8 mouse cellular contexts compared by ENCODE assay signal in genomic region chr11:82782197-82782596, GRCm38 (mm10). TPM values are rescaled to one million over a fixed set of nuclear protein-coding genes. Genes with fewer than 3 reads are reported as not detected.
A peak's percentile ranks its signal among the peaks of the same experiment; 100 is the strongest.
DNase-seq lines count a peak whose midpoint lies in the region; ATAC-seq and TF ChIP-seq lines count a peak whose summit lies in the region.

No protein-coding gene starts in this region.

- H3K9ac ChIP-seq in embryonic facial prominence, embryonic 14.5 days (ENCODE audit: low read depth, low read length): peak overlapping the region; percentile 96
- H3K9ac ChIP-seq in intestine, embryonic 16.5 days (ENCODE audit: low read depth, low read length): peak overlapping the region; percentile 97
- H3K9ac ChIP-seq in neural tube, embryonic 12.5 days: peak overlapping the region; percentile 94

- peak overlapping the region; percentile 65 for H3K4me2 ChIP-seq in embryonic facial prominence, embryonic 14.5 days (ENCODE audit: low read depth, low read length)
- peak overlapping the region; percentile 66 for H3K4me2 ChIP-seq in intestine, embryonic 16.5 days (ENCODE audit: low read depth, low read length)
- peak overlapping the region; percentile 61 for H3K4me2 ChIP-seq in neural tube, embryonic 12.5 days (replicated peaks)

- WGBS in embryonic facial prominence, embryonic 14.5 days: 42% methylated on average over 6 of the region's 6 CpGs
- WGBS in intestine, embryonic 16.5 days: 39% methylated on average over 6 of the region's 6 CpGs
- 52% methylated on average over 6 of the region's 6 CpGs for WGBS in neural tube, embryonic 12.5 days

- peaks cover 8% of the 10 kb centered on the region for H3K4me1 ChIP-seq in embryonic facial prominence, embryonic 14.5 days (ENCODE audit: control insufficient read depth, insufficient read depth, low read length)
- peaks cover 8% of the 10 kb centered on the region; the same call in 1 of the 2 replicates for H3K4me1 ChIP-seq in intestine, embryonic 16.5 days (ENCODE audit: control insufficient read depth, insufficient read depth, low read length)
- H3K4me1 ChIP-seq in neural tube, embryonic 12.5 days: peaks cover 14% of the 10 kb centered on the region

- peak overlapping the region; percentile 98 for H3K4me3 ChIP-seq in layer of hippocampus, adult 2 months
- peak overlapping the region; percentile 80 for H3K4me3 ChIP-seq in embryonic facial prominence, embryonic 14.5 days (ENCODE audit: low read depth, low read length)
- peak overlapping the region; percentile 92 for H3K4me3 ChIP-seq in intestine, embryonic 16.5 days (ENCODE audit: low read length)
- peak overlapping the region; percentile 86 for H3K4me3 ChIP-seq in neural tube, embryonic 12.5 days

- ATAC-seq in embryonic facial prominence, embryonic 14.5 days (ENCODE audit: low read depth): no peak
- no peak for ATAC-seq in intestine, embryonic 16.5 days
- ATAC-seq in neural tube, embryonic 12.5 days (ENCODE audit: low FRiP score, low read depth): no peak
- no peak for ATAC-seq in inflammation-experienced regulatory T-cells, adult 6 months

- H3K36me3 ChIP-seq in embryonic facial prominence, embryonic 14.5 days (ENCODE audit: control insufficient read depth, insufficient read depth, low read length): peaks cover 40% of the 10 kb centered on the region
- H3K36me3 ChIP-seq in intestine, embryonic 16.5 days (ENCODE audit: control insufficient read depth, insufficient read depth, low read length): 0 out of 2 replicates have a peak, but pooled peaks cover 5% of the 10 kb centered on the region
- peaks cover 39% of the 10 kb centered on the region for H3K36me3 ChIP-seq in neural tube, embryonic 12.5 days

- no peaks in the 10 kb centered on the region for H3K27me3 ChIP-seq in embryonic facial prominence, embryonic 14.5 days (replicated peaks; ENCODE audit: control insufficient read depth, insufficient read depth, low read length)
- H3K27me3 ChIP-seq in intestine, embryonic 16.5 days (replicated peaks; ENCODE audit: control insufficient read depth, insufficient read depth, low read length): no peaks in the 10 kb centered on the region
- H3K27me3 ChIP-seq in neural tube, embryonic 12.5 days (replicated peaks): no peaks in the 10 kb centered on the region

- no peak for DNase-seq in layer of hippocampus, adult 2 months (ENCODE audit: low spot score in 2 of 2)
- no peak for DNase-seq in layer of hippocampus, adult 9-11 months
- DNase-seq in embryonic facial prominence, embryonic 14.5 days (ENCODE audit: low spot score): no peak
- no peak for DNase-seq in ovary, postnatal 36 days (ENCODE audit: low spot score)
- DNase-seq in ovary, postnatal 10 days (ENCODE audit: low spot score): no peak

- no peaks in the 10 kb centered on the region for H3K9me3 ChIP-seq in embryonic facial prominence, embryonic 14.5 days (ENCODE audit: control insufficient read depth, low read length)
- no peaks in the 10 kb centered on the region for H3K9me3 ChIP-seq in intestine, embryonic 16.5 days (ENCODE audit: control insufficient read depth, low read length)
- no peaks in the 10 kb centered on the region for H3K9me3 ChIP-seq in neural tube, embryonic 12.5 days

- TF ChIP-seq CTCF in layer of hippocampus, adult 2 months (conservative IDR thresholded peaks at IDR 0.05): no peak

- peak overlapping the region; percentile 96 for H3K27ac ChIP-seq in layer of hippocampus, adult 2 months
- peak overlapping the region; percentile 98 for H3K27ac ChIP-seq in embryonic facial prominence, embryonic 14.5 days (replicated peaks; ENCODE audit: low read depth, low read length)
- H3K27ac ChIP-seq in intestine, embryonic 16.5 days (ENCODE audit: low read length): peak overlapping the region; percentile 95; the same call in 1 of the 2 replicates
- H3K27ac ChIP-seq in neural tube, embryonic 12.5 days: no peak overlapping the region

RNA-seq across cellular contexts. Expression of gene Lig3, which starts 1.3 kb away (rescaled TPM):
- 10 to 100 TPM; 25.3 to 25.7 TPM for total RNA-seq in layer of hippocampus, adult 2 months (2021)
- polyA plus RNA-seq in embryonic facial prominence, embryonic 14.5 days (2014; fragmentation: Nextera tagmentation; extraction: Ambion mirVana): 32.9 and 34.2 TPM in 2 replicates
- 17.3 and 18.0 TPM in 2 replicates for polyA plus RNA-seq in intestine, embryonic 16.5 days (2015; fragmentation: Nextera tagmentation; extraction: Ambion mirVana)
- 40.7 and 42.6 TPM in 2 replicates for polyA plus RNA-seq in neural tube, embryonic 12.5 days (2016; fragmentation: Nextera tagmentation; extraction: Ambion mirVana)
- 10 to 100 TPM; 14.6 to 22.5 (median 21.1) TPM for polyA plus RNA-seq in inflammation-experienced regulatory T-cells, adult 6 months (2017; shearing (Covaris generic))

RNA-seq across cellular contexts. Expression of gene Zfp830, which starts 18.1 kb away (rescaled TPM):
- 10 to 100 TPM; 14.8 to 16.9 TPM for total RNA-seq in layer of hippocampus, adult 2 months (2021)
- polyA plus RNA-seq in embryonic facial prominence, embryonic 14.5 days (2014; fragmentation: Nextera tagmentation; extraction: Ambion mirVana): 29.7 and 31.6 TPM in 2 replicates
- polyA plus RNA-seq in intestine, embryonic 16.5 days (2015; fragmentation: Nextera tagmentation; extraction: Ambion mirVana): 32.0 and 35.6 TPM in 2 replicates
- 34.4 and 41.1 TPM in 2 replicates for polyA plus RNA-seq in neural tube, embryonic 12.5 days (2016; fragmentation: Nextera tagmentation; extraction: Ambion mirVana)
- polyA plus RNA-seq in inflammation-experienced regulatory T-cells, adult 6 months (2017; shearing (Covaris generic)): 10 to 100 TPM; 28.4 to 41.9 (median 31.8) TPM

RNA-seq across cellular contexts. Expression of gene Cct6b, which starts 18.1 kb away (rescaled TPM):
- total RNA-seq in layer of hippocampus, adult 2 months (2021): under 1 TPM; 0.18 to 0.44 TPM
- polyA plus RNA-seq in embryonic facial prominence, embryonic 14.5 days (2014; fragmentation: Nextera tagmentation; extraction: Ambion mirVana): 0.33 and 0.43 TPM in 2 replicates
- polyA plus RNA-seq in intestine, embryonic 16.5 days (2015; fragmentation: Nextera tagmentation; extraction: Ambion mirVana): 0.34 and 0.49 TPM in 2 replicates
- 0.26 and 0.34 TPM in 2 replicates for polyA plus RNA-seq in neural tube, embryonic 12.5 days (2016; fragmentation: Nextera tagmentation; extraction: Ambion mirVana)
- under 1 TPM in 2 of 3 experiments, not detected in 1; 0.32 to 0.42 TPM for polyA plus RNA-seq in inflammation-experienced regulatory T-cells, adult 6 months (2017; shearing (Covaris generic))
